Mouse (Mus musculus) right cerebral cortex, adult 2 months (tissue): ENCODE measurements around the gene Arfgef2.

ENCODE experiments used
- DNase-seq, 2 experiments: peaks; one replicate each; pipeline ENCODE4 v3.0.0; 2021 to 2022; ENCODE audit warnings: low spot score in 2 of 2

Arfgef2 gene

GRCm38 (mm10) chr2:166805250-166806172 is at the start of gene Arfgef2:
Arfgef2 (plus strand) TSS chr2:166805588.
- peak; percentile 81 to 86 for DNase-seq

DNA sequence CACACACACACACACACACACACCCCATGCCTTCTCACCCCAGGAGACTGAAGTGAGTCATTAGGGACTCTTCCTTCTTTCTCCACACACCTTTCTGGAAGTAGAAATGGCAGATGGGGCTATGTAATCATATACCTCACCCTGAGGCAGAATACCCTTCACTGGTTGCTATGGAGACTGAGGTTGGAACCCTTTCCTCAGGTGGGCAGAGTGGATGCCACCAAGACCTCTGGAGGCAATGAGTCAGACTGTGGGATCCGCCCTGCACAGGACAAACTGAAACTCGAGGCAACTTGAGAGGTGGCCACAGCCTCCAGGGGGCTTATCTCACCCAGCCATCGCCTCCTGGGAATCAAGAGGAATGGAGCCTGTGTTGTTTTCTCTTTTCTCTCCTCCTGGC is 47.4 kb upstream of the Arfgef2 start:
- DNase-seq = no peak

GRCm38 (mm10) chr2:166764051-166764450 is 41.3 kb upstream of the Arfgef2 start:
- no peak for DNase-seq

GRCm38 (mm10) chr2:166767591-166767990 is 37.8 kb upstream of the Arfgef2 start:
- DNase-seq = no peak

GRCm38 (mm10) chr2:166771396-166771795 is 34.0 kb upstream of the Arfgef2 start:
- DNase-seq = no peak

GRCm38 (mm10) chr2:166773587-166773986 is 31.8 kb upstream of the Arfgef2 start:
- no peak for DNase-seq

DNA sequence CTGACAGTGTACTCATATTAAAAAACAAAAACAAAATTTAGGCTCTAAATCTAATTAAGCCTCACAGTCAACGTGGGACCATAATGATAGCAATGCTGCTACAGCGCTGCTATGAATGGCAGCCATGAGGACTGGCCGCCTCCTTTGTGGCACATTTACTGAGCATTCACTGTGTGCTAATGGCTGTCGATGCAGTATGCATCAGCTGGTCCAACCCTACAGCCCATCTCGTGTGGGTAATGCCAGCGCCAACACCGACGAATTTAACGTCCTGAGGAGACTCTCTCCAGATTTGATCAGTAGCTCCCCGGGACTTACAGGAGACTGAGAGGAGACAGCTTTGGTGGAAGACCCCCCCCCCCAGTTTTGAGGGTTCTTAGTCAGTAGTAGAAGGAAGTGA is 31.1 kb upstream of the Arfgef2 start:
- no peak for DNase-seq

- no peak for DNase-seq
Measured at GRCm38 (mm10) chr2:166775357-166775893, 30.0 kb upstream of the Arfgef2 start.

DNA sequence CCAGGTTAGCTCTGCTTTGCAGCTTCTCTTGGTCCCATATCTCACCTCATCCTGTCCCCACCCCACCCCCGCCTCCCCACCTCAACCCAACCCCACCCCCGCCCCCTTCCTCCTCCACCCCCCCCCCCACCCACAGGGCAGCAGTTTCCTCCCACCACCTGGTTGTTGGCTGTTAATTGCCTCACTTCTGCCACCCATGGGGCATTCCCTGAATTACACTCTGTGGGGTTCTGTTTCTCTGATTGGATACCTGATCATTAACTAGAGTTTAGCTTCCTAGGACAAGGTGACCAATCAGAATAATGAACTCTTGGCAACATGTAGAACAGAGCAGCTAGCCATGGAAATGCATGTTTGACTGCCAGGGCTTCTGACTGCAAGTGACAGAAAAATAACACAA is 29.1 kb upstream of the Arfgef2 start:
- no peak for DNase-seq

DNA sequence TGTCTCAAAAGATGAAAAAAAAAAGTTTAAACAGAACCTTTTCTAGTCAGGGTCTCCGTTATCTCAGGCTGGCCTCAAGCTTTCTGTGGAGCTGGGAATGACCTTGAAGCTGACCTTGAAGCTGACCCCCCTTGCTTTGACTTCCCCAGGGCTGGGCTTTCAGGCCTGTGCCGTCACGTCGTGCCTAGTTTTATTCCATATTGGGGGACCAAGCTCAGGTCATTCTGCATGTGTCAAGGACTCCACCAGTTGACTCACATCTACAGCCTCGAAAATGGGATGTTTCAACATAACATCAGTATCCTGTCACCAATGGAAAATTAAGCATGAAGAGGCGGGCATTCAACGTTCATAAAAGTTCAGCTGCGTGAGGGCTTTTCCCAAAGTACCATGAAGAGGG is 25.4 kb upstream of the Arfgef2 start:
- no peak for DNase-seq

GRCm38 (mm10) chr2:166780980-166781578 is 24.3 kb upstream of the Arfgef2 start:
- DNase-seq = peak; percentile 86

GRCm38 (mm10) chr2:166784376-166784775 is 21.0 kb upstream of the Arfgef2 start:
- DNase-seq = no peak

- DNase-seq = peak; percentile 95 to 96
Measured at GRCm38 (mm10) chr2:166786353-166787004, 18.9 kb upstream of the Arfgef2 start.

DNA sequence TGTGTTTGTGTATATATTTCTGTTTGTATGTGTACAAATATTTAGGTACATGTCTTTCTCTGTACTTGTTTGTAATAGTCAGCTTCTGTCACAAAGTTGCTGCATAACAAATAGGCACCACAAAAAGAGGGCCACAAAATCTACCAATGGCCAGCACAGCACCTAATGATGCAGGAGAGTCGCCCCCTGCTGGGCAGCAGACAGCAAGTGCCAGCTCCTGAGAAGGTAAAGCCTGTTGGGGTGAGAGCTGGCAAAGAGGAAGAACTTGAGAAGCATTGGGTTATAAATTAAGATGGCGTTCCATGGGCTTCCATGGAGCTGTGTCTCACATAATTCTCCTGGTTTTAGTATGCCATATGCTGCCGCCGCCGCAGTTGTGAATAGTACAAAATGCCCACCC is 13.7 kb upstream of the Arfgef2 start:
- DNase-seq = no peak

DNA sequence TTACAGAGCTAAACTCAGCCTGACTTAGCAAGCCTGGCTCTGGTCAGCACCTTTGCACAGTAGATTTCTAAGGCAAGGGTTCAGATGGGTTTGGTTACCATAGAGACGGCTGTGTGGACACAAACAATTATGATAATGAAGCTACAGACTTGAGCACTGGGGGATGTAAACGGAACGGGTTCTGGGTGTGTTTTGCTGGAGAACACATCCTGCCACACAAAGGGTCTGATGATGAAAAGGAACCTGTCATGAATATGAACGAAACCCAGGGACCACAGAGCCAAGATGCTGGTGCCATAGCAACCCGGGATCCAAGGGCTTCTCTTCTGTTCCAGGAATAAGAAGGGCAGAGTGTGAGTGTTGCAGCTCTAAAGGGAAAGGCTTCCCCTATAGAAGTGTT is 13.0 kb upstream of the Arfgef2 start, which contains the start of gene Trp53rkb:
TSS of gene Trp53rkb (plus strand) at position 177 of the 400 bp plus-strand sequence.
- peak in 1 of 2 experiments; percentile 53 for DNase-seq

DNA sequence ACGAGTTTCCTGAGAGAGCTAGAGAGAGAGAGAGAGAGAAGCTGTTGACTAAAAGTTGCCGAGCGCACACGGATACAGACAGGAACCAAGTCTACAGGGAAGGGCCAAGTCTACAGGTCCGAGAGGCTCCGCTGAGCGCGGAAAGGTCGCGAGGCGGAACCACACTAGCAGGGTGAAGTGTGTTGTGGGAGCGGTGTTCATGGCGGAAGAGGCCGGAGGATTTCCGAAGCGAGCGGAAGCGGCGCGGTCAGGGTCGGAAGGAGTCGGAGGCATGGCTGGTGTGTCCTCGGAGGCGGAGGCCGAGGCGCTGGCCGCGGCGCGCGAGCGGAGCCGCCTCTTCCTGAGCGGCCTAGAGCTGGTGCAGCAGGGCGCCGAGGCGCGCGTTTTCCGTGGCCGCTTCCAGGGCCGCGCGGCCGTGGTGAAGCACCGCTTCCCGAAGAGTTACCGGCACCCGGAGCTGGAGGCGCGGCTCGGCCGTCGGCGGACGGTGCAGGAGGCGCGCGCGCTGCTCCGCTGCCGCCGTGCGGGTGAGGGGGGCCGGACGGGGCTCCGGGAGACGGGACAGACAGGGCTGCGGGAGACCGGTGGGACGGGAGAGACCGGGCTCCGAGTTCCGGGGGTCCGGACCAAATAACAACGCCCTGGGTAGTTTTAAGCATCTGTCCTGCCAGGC is 11.7 kb upstream of the Arfgef2 start:
- peak; percentile 82 to 88 for DNase-seq

GRCm38 (mm10) chr2:166799615-166800472 is 5.5 kb upstream of the Arfgef2 start:
- DNase-seq = peak in 1 of 2 experiments; percentile 32

GRCm38 (mm10) chr2:166800473-166800857 is 4.9 kb upstream of the Arfgef2 start:
- no peak for DNase-seq

DNA sequence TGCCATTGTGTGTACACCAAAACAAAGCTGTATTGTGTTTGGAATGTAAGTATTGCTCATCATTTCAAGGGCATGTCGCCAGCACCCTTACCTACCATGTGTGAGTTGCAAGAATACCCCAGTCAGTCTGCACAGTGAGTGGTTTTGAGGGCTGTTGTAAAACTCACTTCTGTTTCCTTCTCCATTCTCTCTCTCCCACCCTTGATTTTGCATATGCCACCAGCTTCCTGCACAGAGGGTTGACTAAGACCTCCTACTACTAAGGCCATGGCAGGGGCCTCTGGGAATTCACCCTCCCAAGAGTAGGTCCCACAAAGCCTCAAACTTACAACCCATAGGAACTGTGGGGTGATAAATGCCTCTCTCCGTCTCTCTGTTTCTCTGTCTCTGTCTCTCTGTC is 4.0 kb upstream of the Arfgef2 start:
- DNase-seq = no peak

DNA sequence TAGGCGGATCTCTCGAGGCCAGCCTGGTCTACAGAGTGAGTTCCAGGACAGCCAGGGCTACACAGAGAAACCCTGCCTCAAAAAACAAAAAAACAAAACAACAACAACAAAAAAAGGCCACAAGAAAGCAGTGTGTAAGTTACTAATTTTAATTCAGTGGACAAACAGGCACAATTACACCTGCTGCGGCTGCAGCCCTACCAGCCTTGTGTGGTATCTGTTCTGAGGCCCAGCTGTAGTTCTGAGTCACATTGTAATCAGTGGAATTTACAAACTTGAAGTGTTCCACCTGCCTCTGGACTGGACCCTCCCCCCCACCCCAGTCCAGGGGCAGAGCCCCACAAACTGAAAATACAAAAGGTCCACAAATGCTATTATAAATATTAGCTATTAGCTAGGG is 2.1 kb upstream of the Arfgef2 start:
- DNase-seq = no peak
